In genomic region chr6:107474125-107474524, GRCm38 (mm10) we compare ENCODE assay signal across 19 mouse cellular contexts. TPM values are rescaled to one million over a fixed set of nuclear protein-coding genes. Genes with fewer than 3 reads are reported as not detected.
DNase-seq lines count a peak whose midpoint lies in the region; ATAC-seq and TF ChIP-seq lines count a peak whose summit lies in the region.
"Had no signal": no experiment of that assay in that cellular context is flagged by ENCODE, and none has a peak within 500 bp of the region (broad histone marks: within the 10 kb centered on the region; RNA-seq: fewer than 3 reads in every experiment).

No protein-coding gene starts in this region.

- no peak for DNase-seq in forebrain, embryonic 11.5 days (ENCODE audit: low spot score)
- peak; percentile 1 for DNase-seq in kidney, postnatal 0 days (ENCODE audit: low spot score)
- DNase-seq in kidney, postnatal 36 days = no peak
- peak; percentile 34 for DNase-seq in brain, embryonic 14.5 days (ENCODE audit: low read depth)
- DNase-seq in limb, embryonic 14.5 days (ENCODE audit: low spot score) = peak; percentile 22
- no peak for DNase-seq in ovary, postnatal 10 days (ENCODE audit: low spot score)
- DNase-seq: adrenal gland, postnatal 10 days; cerebellum, adult 11-12 months; cerebellum, adult 9-10 months; cerebellum, postnatal 25 days; gastrocnemius, adult 2 months; gastrocnemius, postnatal 25 days had no signal

- no peak for TF ChIP-seq POLR2A in brain, embryonic 14.5 days (IDR thresholded peaks at IDR 0.05; ENCODE audit: borderline replicate concordance, extremely low read depth, insufficient read depth, insufficient read length, poor library complexity, severe bottlenecking)
- TF ChIP-seq POLR2A in limb, embryonic 14.5 days (IDR thresholded peaks at IDR 0.05; ENCODE audit: borderline replicate concordance, extremely low read depth, insufficient read depth, insufficient read length) = no peak

- no peaks in the 10 kb centered on the region for H3K9me3 ChIP-seq in forebrain, embryonic 13.5 days (replicated peaks)
- H3K9me3 ChIP-seq in forebrain, embryonic 11.5 days (ENCODE audit: control insufficient read depth, low read length) = no peaks in the 10 kb centered on the region
- H3K9me3 ChIP-seq in kidney, postnatal 0 days (replicated peaks; ENCODE audit: low read length) = no peaks in the 10 kb centered on the region
- H3K9me3 ChIP-seq in limb, embryonic 14.5 days (ENCODE audit: control insufficient read depth, low read length) = no peaks in the 10 kb centered on the region
- H3K9me3 ChIP-seq: embryonic facial prominence, embryonic 15.5 days; heart, embryonic 12.5 days; hindbrain, embryonic 10.5 days had no signal

- no peak for TF ChIP-seq CTCF in kidney, postnatal 0 days (IDR thresholded peaks at IDR 0.05; ENCODE audit: low read depth)
- TF ChIP-seq CTCF in brain, embryonic 14.5 days (IDR thresholded peaks at IDR 0.05; ENCODE audit: borderline replicate concordance, extremely low read depth, insufficient read depth, insufficient read length) = no peak

- H3K4me3 ChIP-seq in forebrain, embryonic 13.5 days = no peak overlapping the region
- H3K4me3 ChIP-seq in forebrain, embryonic 11.5 days (ENCODE audit: low read depth, low read length) = no peak overlapping the region
- no peak overlapping the region for H3K4me3 ChIP-seq in kidney, postnatal 0 days (replicated peaks; ENCODE audit: low read depth, low read length)
- no peak overlapping the region for H3K4me3 ChIP-seq in limb, embryonic 14.5 days (replicated peaks; ENCODE audit: low read length)
- H3K4me3 ChIP-seq: embryonic facial prominence, embryonic 15.5 days; erythroblast, embryonic 14.5 days; gastrocnemius, adult 2 months; heart, embryonic 12.5 days; hindbrain, embryonic 10.5 days had no signal

- WGBS in forebrain, embryonic 13.5 days = 55% methylated on average over 4 of the region's 4 CpGs
- 69% methylated on average over 4 of the region's 4 CpGs for WGBS in forebrain, embryonic 11.5 days
- 72% methylated on average over 4 of the region's 4 CpGs for WGBS in kidney, postnatal 0 days
- 85% methylated on average over 4 of the region's 4 CpGs for WGBS in limb, embryonic 14.5 days

- no peak overlapping the region for H3K9ac ChIP-seq in forebrain, embryonic 13.5 days
- no peak overlapping the region for H3K9ac ChIP-seq in forebrain, embryonic 11.5 days (ENCODE audit: low read length)
- H3K9ac ChIP-seq in kidney, postnatal 0 days (ENCODE audit: low read depth, low read length) = no peak overlapping the region
- no peak overlapping the region for H3K9ac ChIP-seq in limb, embryonic 14.5 days (ENCODE audit: low read depth, low read length, severe bottlenecking)
- H3K9ac ChIP-seq: embryonic facial prominence, embryonic 15.5 days; heart, embryonic 12.5 days; hindbrain, embryonic 14.5 days had no signal

- H3K4me1 ChIP-seq in forebrain, embryonic 13.5 days = peaks cover 5% of the 10 kb centered on the region; the same call in 1 of the 2 replicates
- no peaks in the 10 kb centered on the region; the same call in 1 of the 2 replicates for H3K4me1 ChIP-seq in forebrain, embryonic 11.5 days (replicated peaks; ENCODE audit: control insufficient read depth, insufficient read depth, low read length)
- no peaks in the 10 kb centered on the region for H3K4me1 ChIP-seq in kidney, postnatal 0 days (replicated peaks; ENCODE audit: insufficient read depth, low read length)
- H3K4me1 ChIP-seq in limb, embryonic 14.5 days (ENCODE audit: control insufficient read depth, insufficient read depth, low read length) = no peaks in the 10 kb centered on the region
- H3K4me1 ChIP-seq: embryonic facial prominence, embryonic 15.5 days; heart, embryonic 12.5 days; hindbrain, embryonic 10.5 days had no signal

- no peaks in the 10 kb centered on the region for H3K36me3 ChIP-seq in forebrain, embryonic 13.5 days (ENCODE audit: poor library complexity, severe bottlenecking)
- H3K36me3 ChIP-seq in forebrain, embryonic 11.5 days (ENCODE audit: control insufficient read depth, insufficient read depth, low read length) = no peaks in the 10 kb centered on the region
- no peaks in the 10 kb centered on the region for H3K36me3 ChIP-seq in kidney, postnatal 0 days (ENCODE audit: insufficient read depth, low read length)
- H3K36me3 ChIP-seq in limb, embryonic 14.5 days (ENCODE audit: control insufficient read depth, insufficient read depth, low read length) = no peaks in the 10 kb centered on the region
- H3K36me3 ChIP-seq: embryonic facial prominence, embryonic 15.5 days; heart, embryonic 12.5 days; hindbrain, embryonic 10.5 days had no signal

- H3K27ac ChIP-seq in forebrain, embryonic 13.5 days = no peak overlapping the region
- H3K27ac ChIP-seq in forebrain, embryonic 11.5 days (ENCODE audit: low read depth, low read length) = no peak overlapping the region
- no peak overlapping the region for H3K27ac ChIP-seq in kidney, postnatal 0 days
- H3K27ac ChIP-seq in limb, embryonic 14.5 days (replicated peaks; ENCODE audit: low read depth, low read length) = no peak overlapping the region
- H3K27ac ChIP-seq: embryonic facial prominence, embryonic 15.5 days; gastrocnemius, adult 2 months; hindbrain, embryonic 10.5 days; hindbrain, embryonic 14.5 days had no signal

- no peak overlapping the region for H3K4me2 ChIP-seq in forebrain, embryonic 13.5 days
- no peak overlapping the region for H3K4me2 ChIP-seq in forebrain, embryonic 11.5 days (ENCODE audit: low read depth, low read length, severe bottlenecking)
- H3K4me2 ChIP-seq in kidney, postnatal 0 days (ENCODE audit: low read length) = no peak overlapping the region
- no peak overlapping the region for H3K4me2 ChIP-seq in limb, embryonic 14.5 days (replicated peaks; ENCODE audit: low read depth, low read length, severe bottlenecking)
- H3K4me2 ChIP-seq: embryonic facial prominence, embryonic 15.5 days; heart, embryonic 12.5 days; hindbrain, embryonic 14.5 days had no signal

- 0 out of 2 replicates have a peak, but pooled peaks have one; percentile 30 for ATAC-seq in forebrain, embryonic 13.5 days
- no peak for ATAC-seq in forebrain, embryonic 11.5 days (replicated peaks; ENCODE audit: low FRiP score)
- no peak for ATAC-seq in kidney, postnatal 0 days (replicated peaks; ENCODE audit: low FRiP score, low read depth)
- ATAC-seq in limb, embryonic 14.5 days (ENCODE audit: low FRiP score, low read depth) = peak; percentile 83
- ATAC-seq: inflammation-experienced regulatory T-cells, adult 6 months had no signal

- H3K27me3 ChIP-seq in forebrain, embryonic 13.5 days = no peaks in the 10 kb centered on the region
- no peaks in the 10 kb centered on the region for H3K27me3 ChIP-seq in forebrain, embryonic 11.5 days (ENCODE audit: control insufficient read depth, insufficient read depth, low read length)
- no peaks in the 10 kb centered on the region for H3K27me3 ChIP-seq in kidney, postnatal 0 days (ENCODE audit: insufficient read depth, low read length)
- no peaks in the 10 kb centered on the region for H3K27me3 ChIP-seq in limb, embryonic 14.5 days (ENCODE audit: control insufficient read depth, insufficient read depth, low read length)
- H3K27me3 ChIP-seq: embryonic facial prominence, embryonic 15.5 days; heart, embryonic 12.5 days had no signal

RNA-seq across cellular contexts. Expression of gene Lrrn1, which starts 55.4 kb away (rescaled TPM):
- 46.0 and 61.4 TPM in 2 replicates for polyA plus RNA-seq in forebrain, embryonic 13.5 days (2015; fragmentation: Nextera tagmentation; extraction: Ambion mirVana)
- polyA plus RNA-seq in forebrain, embryonic 11.5 days (2014; fragmentation: Nextera tagmentation; extraction: Ambion mirVana) = 223 and 228 TPM in 2 replicates
- polyA plus RNA-seq in kidney, postnatal 0 days (2015; fragmentation: Nextera tagmentation; extraction: Ambion mirVana) = 9.7 and 9.8 TPM in 2 replicates
- 57.1 and 79.2 TPM in 2 replicates for polyA plus RNA-seq in brain, embryonic 14.5 days (2012; rRNA removed)
- polyA plus RNA-seq in limb, embryonic 14.5 days (2012; rRNA removed) = 49.5 and 52.7 TPM in 2 replicates
- 61.3 and 65.0 TPM in 2 replicates for polyA plus RNA-seq in limb, embryonic 14.5 days (2014; fragmentation: Nextera tagmentation; extraction: Ambion mirVana)
- polyA plus RNA-seq: erythroblast, embryonic 14.5 days; inflammation-experienced regulatory T-cells, adult 6 months had no signal

Comparison
In these comparisons a context has a peak if more than half of its experiments do, and no peak if none do; other contexts are left out.
1. ATAC-seq: peak in forebrain, embryonic 13.5 days (single experiment) and limb, embryonic 14.5 days (single experiment); none in forebrain, embryonic 11.5 days (single experiment) and kidney, postnatal 0 days (single experiment).
2. DNase-seq: peak in kidney, postnatal 0 days (single experiment), brain, embryonic 14.5 days (single experiment) and limb, embryonic 14.5 days (single experiment); none in forebrain, embryonic 11.5 days (single experiment), kidney, postnatal 36 days (0 of 2) and ovary, postnatal 10 days (single experiment).